Mouse (Mus musculus): ENCODE results near the gene Eefsec. TPM values are rescaled to one million over a fixed set of nuclear protein-coding genes. Genes with fewer than 3 reads are reported as not detected.

Gene Eefsec
- total and polyA plus RNA-seq, 3 experiments, result 27.5 to 378 (median 40.7) TPM

GRCm38 (mm10) chr6:88439056-88439455 is 7.3 kb downstream of the Eefsec start:
- DNase-seq (ENCODE audit: low read depth, low spot score), result no peak
- Histone ChIP-seq H3K27me3 (ENCODE audit: control insufficient read depth in 1 of 2, insufficient read depth in 2 of 2, low read length in 2 of 2) (no peaks in the 10 kb centered on the region), H3K27ac (ENCODE audit: control insufficient read depth, low read depth, low read length) (no peak overlapping the region), H3K36me3 (ENCODE audit: control insufficient read depth in 1 of 2, insufficient read depth in 2 of 2, low read length in 2 of 2) (peaks cover 1 to 11% of the 10 kb centered on the region in 2 experiments; a peak in 2 of 4 replicates), H3K79me2 (ENCODE audit: control insufficient read depth, insufficient read depth, low read length, poor library complexity) (peaks cover 9% of the 10 kb centered on the region), H3K9me3 (replicated peaks; ENCODE audit: insufficient read depth, low read length) (no peaks in the 10 kb centered on the region), H3K4me3 (ENCODE audit: control insufficient read depth in 1 of 2, insufficient read depth in 1 of 2, low read depth in 2 of 2, low read length in 2 of 2) (no peak overlapping the region), H3K4me1 (ENCODE audit: control insufficient read depth in 1 of 2, insufficient read depth in 2 of 2, low read length in 2 of 2) (peaks cover 0 to 12% of the 10 kb centered on the region in 2 experiments; a peak in 3 of 4 replicates), H3K9ac (ENCODE audit: control insufficient read depth, low read depth, low read length, poor library complexity, severe bottlenecking) (no peak overlapping the region)
- no peak for TF ChIP-seq MAX (IDR thresholded peaks at IDR 0.05; ENCODE audit: low read length)
- no peak for TF ChIP-seq ZMIZ1 (IDR thresholded peaks at IDR 0.05; ENCODE audit: low read depth, low read length)
- TF ChIP-seq TAL1 (IDR thresholded peaks at IDR 0.05; ENCODE audit: low read length), result no peak
- TF ChIP-seq GABPA (IDR thresholded peaks at IDR 0.05; ENCODE audit: low read depth, low read length), result no peak
- no peak for TF ChIP-seq MXI1 (IDR thresholded peaks at IDR 0.05; ENCODE audit: low read depth, low read length)
- no peak for TF ChIP-seq CHD2 (IDR thresholded peaks at IDR 0.05; ENCODE audit: low read length)
- no peak for TF ChIP-seq RCOR1 (IDR thresholded peaks at IDR 0.05; ENCODE audit: low read depth, low read length)
- TF ChIP-seq POLR2AphosphoS2 (IDR thresholded peaks at IDR 0.05; ENCODE audit: low read length), result no peak
- no peak for TF ChIP-seq KAT2A (conservative IDR thresholded peaks at IDR 0.05; ENCODE audit: low read depth, low read length)
- no peak for TF ChIP-seq BHLHE40 (IDR thresholded peaks at IDR 0.05; ENCODE audit: borderline replicate concordance, low read depth, low read length)
- TF ChIP-seq NELFE (IDR thresholded peaks at IDR 0.05; ENCODE audit: low read depth, low read length), result no peak
- no peak for TF ChIP-seq TCF12 (IDR thresholded peaks at IDR 0.05; ENCODE audit: low read depth, low read length)
- no peak for TF ChIP-seq CHD1 (IDR thresholded peaks at IDR 0.05; ENCODE audit: low read depth, low read length)
- TF ChIP-seq NRF1 (IDR thresholded peaks at IDR 0.05; ENCODE audit: insufficient read depth, low read depth, low read length, poor library complexity, severe bottlenecking), result no peak
- TF ChIP-seq GATA1 (IDR thresholded peaks at IDR 0.05; ENCODE audit: low read depth, low read length), result no peak
- no peak for TF ChIP-seq E2F4 (IDR thresholded peaks at IDR 0.05; ENCODE audit: borderline replicate concordance, low read depth, low read length)
- TF ChIP-seq ZC3H11A (IDR thresholded peaks at IDR 0.05; ENCODE audit: low read depth, low read length), result no peak

DNA sequence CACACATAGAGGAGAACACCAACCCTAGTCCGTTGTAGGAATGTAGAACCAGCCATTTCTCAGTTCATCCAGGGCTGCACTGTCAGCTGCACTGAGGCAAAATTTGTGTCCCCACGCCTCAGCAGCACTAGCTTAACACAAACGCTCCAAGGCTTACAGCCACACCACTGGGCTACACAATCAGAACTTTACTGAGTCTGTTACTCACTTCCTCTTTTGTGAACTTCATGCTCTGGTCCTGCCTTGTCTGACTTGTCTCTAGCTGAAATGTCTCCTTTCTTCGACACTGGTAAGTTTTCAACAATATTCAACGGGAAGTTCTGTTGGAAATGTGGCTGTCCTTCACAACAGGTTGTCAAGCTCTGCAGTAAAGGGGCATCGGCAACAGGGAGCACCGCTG is 10.7 kb downstream of the Eefsec start:
- H3K36me3 ChIP-seq (ENCODE audit: control insufficient read depth in 1 of 2, insufficient read depth in 2 of 2, low read length in 2 of 2), result no peaks in the 10 kb centered on the region

More for the DNA sequence above, 10.7 kb downstream of the Eefsec start:
- H3K9me3 ChIP-seq (replicated peaks; ENCODE audit: insufficient read depth, low read length), result no peaks in the 10 kb centered on the region
- no peak overlapping the region for H3K9ac ChIP-seq (ENCODE audit: control insufficient read depth, low read depth, low read length, poor library complexity, severe bottlenecking)
- no peaks in the 10 kb centered on the region for H3K4me1 ChIP-seq (ENCODE audit: control insufficient read depth in 1 of 2, insufficient read depth in 2 of 2, low read length in 2 of 2)
- H3K79me2 ChIP-seq (ENCODE audit: control insufficient read depth, insufficient read depth, low read length, poor library complexity), result peaks cover 2% of the 10 kb centered on the region; the same call in 1 of the 2 replicates
- no peaks in the 10 kb centered on the region for H3K27me3 ChIP-seq (ENCODE audit: control insufficient read depth in 1 of 2, insufficient read depth in 2 of 2, low read length in 2 of 2)
- no peak overlapping the region for H3K4me3 ChIP-seq (ENCODE audit: control insufficient read depth in 1 of 2, insufficient read depth in 1 of 2, low read depth in 2 of 2, low read length in 2 of 2)
- peak; percentile 46 for DNase-seq (ENCODE audit: low read depth, low spot score)
- H3K27ac ChIP-seq (ENCODE audit: control insufficient read depth, low read depth, low read length), result no peak overlapping the region
- TF ChIP-seq HCFC1 (IDR thresholded peaks at IDR 0.05; ENCODE audit: low read depth, low read length) (no peak), USF1 (IDR thresholded peaks at IDR 0.05; ENCODE audit: low read depth, low read length) (no peak), MEF2A (IDR thresholded peaks at IDR 0.05; ENCODE audit: extremely low read depth, insufficient replicate concordance, low read depth, low read length, poor library complexity, severe bottlenecking) (no peak), ZKSCAN1 (IDR thresholded peaks at IDR 0.05; ENCODE audit: low read depth, low read length) (no peak), TAL1 (IDR thresholded peaks at IDR 0.05; ENCODE audit: low read length) (no peak), ZC3H11A (IDR thresholded peaks at IDR 0.05; ENCODE audit: low read depth, low read length) (no peak), TCF12 (IDR thresholded peaks at IDR 0.05; ENCODE audit: low read depth, low read length) (no peak), E2F4 (IDR thresholded peaks at IDR 0.05; ENCODE audit: borderline replicate concordance, low read depth, low read length) (no peak), JUND (IDR thresholded peaks at IDR 0.05; ENCODE audit: low read depth, low read length) (no peak), MAFK (IDR thresholded peaks at IDR 0.05; ENCODE audit: borderline replicate concordance, low read depth, low read length) (no peak), CTCF (IDR thresholded peaks at IDR 0.05 in 2 of 3, conservative IDR thresholded peaks at IDR 0.05 in 1 of 3; ENCODE audit: control insufficient read depth in 1 of 3, insufficient read depth in 1 of 3, low read depth in 2 of 3, low read length in 3 of 3, poor library complexity in 1 of 3, severe bottlenecking in 1 of 3) (no peak), TBP (IDR thresholded peaks at IDR 0.05; ENCODE audit: low read depth, low read length) (no peak)
